Mouse (Mus musculus) cerebellum, postnatal 25 days (tissue): ENCODE data around the gene Slc16a3.

Experiments
- DNase-seq, 2 experiments: peaks; one replicate each; pipeline ENCODE4 v3.0.0; 2021; ENCODE audit warnings: mixed read lengths in 2 of 2

Slc16a3 gene

GRCm38 (mm10) chr11:120979711-120980426, 31.6 kb downstream of the Slc16a3 start:
- no peak for DNase-seq

- DNase-seq = no peak
These were observed 32.3 kb downstream of the Slc16a3 start for GRCm38 (mm10) chr11:120980427-120981035.

DNA sequence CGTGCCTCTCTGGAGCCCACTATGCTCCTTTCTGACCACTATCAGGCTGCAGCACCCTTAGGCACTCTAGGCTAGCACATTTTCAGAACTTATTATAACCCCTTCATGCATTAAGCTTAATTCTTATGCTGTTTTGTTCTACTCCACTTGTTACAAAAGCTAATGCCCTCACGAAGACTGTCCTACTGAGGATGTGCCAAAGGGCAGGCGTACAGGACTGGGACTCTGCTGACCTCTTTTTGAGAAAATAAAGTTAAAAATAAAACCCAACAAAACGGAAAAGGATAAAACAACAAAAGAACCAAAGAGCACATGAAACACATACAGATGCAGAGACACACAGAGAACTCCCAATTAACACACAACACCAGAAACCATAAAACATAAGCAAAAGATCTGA, 33.4 kb downstream of the Slc16a3 start:
- no peak for DNase-seq

DNA sequence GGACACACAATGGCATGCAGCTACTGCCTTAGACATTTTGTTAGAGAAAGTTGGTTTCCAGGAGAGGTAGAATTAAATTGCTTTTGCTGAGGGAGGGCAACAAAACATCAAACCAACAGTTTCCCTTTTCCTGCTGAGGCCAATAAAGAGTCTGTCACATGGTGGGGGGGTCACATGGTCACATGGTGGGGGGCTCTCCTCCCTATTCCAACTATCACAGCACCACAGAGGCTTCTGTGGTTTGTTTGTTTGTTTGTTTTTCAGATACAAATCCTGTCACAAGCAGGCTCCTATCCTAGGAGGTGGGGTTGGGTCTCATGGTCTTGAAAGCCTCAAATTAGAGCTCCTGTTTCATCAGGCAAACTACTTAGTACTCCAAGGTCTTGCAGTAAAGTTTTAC, 34.2 kb downstream of the Slc16a3 start:
- no peak for DNase-seq

DNA sequence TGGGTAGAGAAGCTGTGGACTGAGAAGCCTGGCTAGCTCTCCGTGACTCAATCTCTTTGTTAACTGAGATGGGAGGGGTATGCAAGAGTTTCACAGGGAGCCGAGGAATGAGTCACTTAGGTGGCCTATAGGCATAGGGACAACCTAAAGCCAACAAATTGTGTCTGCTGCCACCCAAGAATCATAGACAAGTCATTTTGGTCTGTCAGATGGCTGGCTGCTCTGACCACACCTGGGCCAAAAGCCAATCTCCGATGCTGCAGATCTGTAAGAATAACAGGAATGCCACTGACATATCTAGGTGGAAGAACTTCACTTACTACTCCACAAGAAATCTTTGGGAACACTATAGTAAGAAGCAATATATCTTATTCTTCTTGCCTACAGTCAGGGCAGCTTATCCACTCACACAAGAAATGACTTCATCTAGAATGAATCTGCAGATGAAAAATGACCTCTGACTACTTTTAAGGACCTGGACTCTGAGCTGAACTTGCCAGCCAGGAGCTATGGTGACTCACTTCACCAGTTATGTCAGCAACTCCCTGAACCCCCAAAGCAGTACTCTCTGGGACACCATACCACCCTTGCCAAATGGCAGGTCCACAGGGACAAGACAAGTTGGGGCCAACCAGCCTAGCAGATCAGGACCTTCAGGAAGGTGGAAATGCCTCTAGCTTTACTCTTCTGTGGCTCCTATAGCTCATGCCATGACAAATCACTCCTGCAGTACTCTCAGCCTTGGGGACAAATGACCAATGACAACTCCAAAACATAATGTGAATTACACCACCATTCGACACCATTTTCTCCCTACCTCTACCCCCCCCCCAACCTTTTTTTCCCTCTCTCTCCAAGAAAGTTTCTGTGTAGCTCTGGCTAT, 36.4 kb downstream of the Slc16a3 start:
- peak; percentile 47 to 67 for DNase-seq

GRCm38 (mm10) chr11:120987608-120988007, 39.3 kb downstream of the Slc16a3 start:
- DNase-seq = peak in 1 of 2 experiments; percentile 12

DNA sequence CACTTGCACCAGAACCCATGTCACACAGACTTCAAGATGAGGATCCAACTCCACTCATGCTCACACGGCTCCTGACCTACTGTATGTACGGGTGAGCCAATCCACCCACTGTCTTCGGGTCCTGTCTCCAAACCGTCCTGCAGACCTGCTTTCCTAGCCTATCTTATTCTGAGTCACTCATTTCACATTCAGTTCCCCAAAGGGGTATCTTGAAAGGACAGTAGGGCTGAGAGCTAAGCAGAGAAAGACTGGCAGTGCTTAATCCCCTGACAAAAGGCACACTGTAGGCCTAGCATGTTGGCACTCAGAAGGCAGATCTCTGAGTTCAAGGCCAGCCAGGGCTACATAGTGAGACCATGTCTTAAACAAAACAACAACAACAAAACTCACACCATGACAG, 40.1 kb downstream of the Slc16a3 start:
- no peak for DNase-seq

- DNase-seq = no peak
These were observed 41.2 kb downstream of the Slc16a3 start for GRCm38 (mm10) chr11:120989523-120989922.

GRCm38 (mm10) chr11:120990126-120990781, 42.0 kb downstream of the Slc16a3 start:
- peak; percentile 39 to 59 for DNase-seq

GRCm38 (mm10) chr11:120990951-120991526, 42.8 kb downstream of the Slc16a3 start, which contains the start of gene Csnk1d:
Gene Csnk1d, minus strand, starts transcription at chr11:120991330.
- DNase-seq = peak; percentile 100

DNA sequence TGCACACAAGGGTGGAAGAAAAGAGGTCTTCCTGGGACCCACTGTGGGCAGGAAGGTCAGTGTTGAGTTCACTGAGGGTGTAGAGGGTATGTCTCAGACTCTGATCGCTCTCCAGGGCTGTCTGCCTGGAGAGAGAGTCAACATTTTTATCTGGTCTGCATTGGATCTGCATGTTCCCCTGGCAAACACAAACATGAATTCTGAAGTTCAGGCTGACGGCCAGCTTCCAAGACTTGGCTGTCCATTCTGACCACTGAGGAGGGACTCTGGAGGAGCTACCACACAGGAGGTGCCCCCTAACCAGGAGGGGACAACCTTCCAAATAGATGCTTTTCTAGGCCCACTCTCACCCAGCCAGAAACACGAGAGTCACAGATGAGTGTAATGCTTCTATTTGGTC, 43.5 kb downstream of the Slc16a3 start:
- peak in 1 of 2 experiments; percentile 39 for DNase-seq

DNA sequence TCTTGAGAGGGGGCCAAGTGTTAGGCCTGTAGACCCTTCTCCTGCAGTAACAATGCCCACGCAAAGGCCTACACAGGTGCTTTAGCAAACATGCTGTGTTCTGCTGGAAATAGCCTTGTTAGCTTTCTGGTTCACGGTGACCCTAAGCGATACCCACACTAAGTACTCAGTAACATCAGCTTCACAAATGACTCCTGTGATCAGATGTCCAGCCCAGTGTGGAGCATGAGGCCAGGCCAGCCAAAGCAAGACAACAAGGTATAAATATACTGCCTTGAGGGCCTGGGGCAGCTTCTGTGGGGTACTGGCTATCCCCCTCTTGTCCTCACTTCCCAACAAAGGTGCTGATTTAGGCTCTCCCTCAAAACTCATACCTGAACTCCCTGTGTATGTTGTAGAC, 44.8 kb downstream of the Slc16a3 start:
- DNase-seq = no peak

DNA sequence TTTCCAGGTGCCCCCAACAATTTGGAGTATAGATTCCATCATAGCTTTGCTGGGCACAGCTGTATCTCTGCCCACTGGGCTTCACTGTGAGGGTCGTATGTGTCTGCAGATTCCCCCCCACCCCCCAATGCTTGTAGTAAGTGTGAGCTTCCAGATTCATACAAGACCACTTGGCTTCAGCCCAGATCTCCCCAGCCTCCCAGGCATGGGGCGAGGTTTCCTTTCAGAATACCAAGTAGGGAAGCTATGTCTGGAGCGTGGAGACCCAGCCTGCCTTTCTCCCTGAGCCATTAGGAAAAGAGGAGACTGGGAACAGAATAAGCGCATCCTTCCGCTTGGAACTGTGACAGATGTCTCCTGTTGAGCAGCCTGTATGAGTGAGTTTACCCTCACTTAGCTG, 45.3 kb downstream of the Slc16a3 start:
- no peak for DNase-seq

DNA sequence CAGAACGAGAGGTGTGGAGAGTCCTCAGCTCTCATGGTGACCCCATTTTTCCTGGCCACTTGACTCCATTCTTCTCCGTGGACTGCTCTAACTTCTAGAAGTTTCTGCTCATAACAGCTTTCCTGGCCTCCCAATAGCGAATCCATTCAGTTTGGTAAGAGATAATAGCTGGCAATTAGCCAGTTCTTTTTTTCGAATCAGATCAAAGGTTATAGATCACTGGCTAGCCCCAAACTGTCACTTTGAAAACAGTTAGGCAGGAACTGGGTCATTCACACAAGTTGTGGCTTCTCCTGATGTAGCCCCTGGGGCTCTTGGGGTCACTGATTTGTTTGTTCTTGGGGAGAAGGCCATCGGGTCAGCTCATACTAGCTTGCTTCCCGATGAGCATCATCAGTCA, 46.5 kb downstream of the Slc16a3 start:
- no peak for DNase-seq

- DNase-seq = peak in 1 of 2 experiments; percentile 45
These were observed 53.7 kb downstream of the Slc16a3 start for GRCm38 (mm10) chr11:121001966-121002365.

DNA sequence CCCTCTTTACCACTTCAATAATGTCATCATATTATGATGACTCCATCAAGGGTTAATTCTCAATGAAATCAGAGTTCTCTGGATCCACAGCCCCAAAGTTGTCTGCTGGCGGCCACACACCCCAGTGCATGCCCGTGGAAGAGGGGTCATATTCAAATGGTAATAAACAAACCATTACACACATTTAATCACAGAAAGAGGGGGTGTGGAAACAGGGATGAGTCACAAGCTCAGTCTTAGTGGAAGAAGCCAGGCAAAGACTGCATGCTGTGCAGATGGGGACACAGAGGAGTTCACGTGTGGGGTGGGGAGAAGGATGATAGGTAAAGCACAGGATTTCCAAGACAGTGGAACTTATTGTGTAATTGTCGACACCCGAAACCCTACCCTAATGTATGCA, 56.0 kb downstream of the Slc16a3 start:
- no peak for DNase-seq

- no peak for DNase-seq
These were observed 57.9 kb downstream of the Slc16a3 start for GRCm38 (mm10) chr11:121006184-121006583.

DNA sequence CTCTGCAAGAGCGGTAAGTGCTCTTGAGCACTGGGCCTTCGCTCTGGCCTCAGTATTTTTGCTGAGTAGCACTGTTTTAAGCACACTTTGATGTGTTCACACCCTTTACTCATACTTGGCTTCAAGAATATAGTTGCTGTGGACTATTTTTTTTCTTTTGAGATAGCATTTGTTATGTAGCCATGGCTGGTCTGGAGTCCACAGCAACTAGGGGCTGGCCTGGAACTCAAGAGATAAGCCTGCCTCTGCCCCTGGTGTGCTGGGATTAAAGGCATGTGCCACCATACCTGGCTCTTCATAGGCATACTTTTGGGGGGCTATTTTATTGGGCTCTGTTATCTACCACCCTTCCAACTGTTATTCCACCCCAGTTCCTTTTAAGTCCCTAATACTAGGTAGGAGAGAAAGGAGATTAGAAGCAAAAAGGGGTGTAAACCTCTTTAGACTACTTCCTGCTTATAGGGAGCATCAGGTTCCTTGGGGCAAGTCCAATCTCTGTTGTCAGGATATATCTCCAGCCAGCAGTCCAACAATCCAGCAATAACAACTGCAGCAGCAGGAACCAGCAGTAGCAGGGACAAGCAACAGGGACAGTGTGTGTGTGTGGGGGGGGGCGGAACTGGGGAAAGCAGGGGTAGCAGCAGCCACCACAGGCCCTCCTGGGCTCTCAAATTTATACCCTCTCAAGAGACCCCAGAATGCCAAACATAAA, 61.9 kb downstream of the Slc16a3 start:
- DNase-seq = no peak
